Mouse (Mus musculus): ENCODE data around the gene Prkcg.

- TF ChIP-seq MEF2A (IDR thresholded peaks at IDR 0.05; ENCODE audit: borderline replicate concordance, low read depth, low read length), result peak; percentile 78; the same call in 1 of the 2 replicates
- TF ChIP-seq CTCF (conservative IDR thresholded peaks at IDR 0.05 in 1 of 2, IDR thresholded peaks at IDR 0.05 in 1 of 2; ENCODE audit: low read depth in 2 of 2, low read length in 2 of 2), result no peak
- no peak for TF ChIP-seq POLR2A (IDR thresholded peaks at IDR 0.05; ENCODE audit: low read depth, low read length)
- TF ChIP-seq KAT2A (IDR thresholded peaks at IDR 0.05; ENCODE audit: insufficient replicate concordance, low read length), result no peak
- TF ChIP-seq MYC (IDR thresholded peaks at IDR 0.05; ENCODE audit: low read depth, low read length), result peak; percentile 82
- peak; percentile 73 for TF ChIP-seq MAX (IDR thresholded peaks at IDR 0.05; ENCODE audit: low read length)
- TF ChIP-seq SIN3A (IDR thresholded peaks at IDR 0.05; ENCODE audit: low read length), result peak; percentile 53; the same call in 1 of the 2 replicates
- peak; percentile 97 for TF ChIP-seq IRF4 (IDR thresholded peaks at IDR 0.05; ENCODE audit: low read depth, low read length)
- TF ChIP-seq NELFE (IDR thresholded peaks at IDR 0.05; ENCODE audit: low read depth, low read length), result no peak
Measured at GRCm38 (mm10) chr7:3283081-3283875, 5.7 kb upstream of the Prkcg start.
